Mouse (Mus musculus) kidney, postnatal 25 days (tissue): ENCODE data around the gene Ece1.

Source experiments
- DNase-seq, 2 experiments: peaks; one replicate each; pipeline ENCODE4 v3.0.0; 2021; ENCODE audit warnings: mixed read lengths in 2 of 2

Gene Ece1

GRCm38 (mm10) chr4:137887337-137887992 is 25.4 kb downstream of the Ece1 start:
- DNase-seq: no peak

- DNase-seq: no peak
These were observed 26.0 kb downstream of the Ece1 start for GRCm38 (mm10) chr4:137887993-137888388.

- peak; percentile 59 to 60 for DNase-seq
These were observed 28.6 kb downstream of the Ece1 start for GRCm38 (mm10) chr4:137890596-137890995.

GRCm38 (mm10) chr4:137891553-137892145 is 29.6 kb downstream of the Ece1 start:
- DNase-seq: no peak

- DNase-seq: no peak
These were observed 30.7 kb downstream of the Ece1 start for GRCm38 (mm10) chr4:137892713-137893242.

GRCm38 (mm10) chr4:137896612-137897297 is 34.7 kb downstream of the Ece1 start:
- DNase-seq: peak in 1 of 2 experiments; percentile 36

GRCm38 (mm10) chr4:137897298-137897612 is 35.2 kb downstream of the Ece1 start:
- peak; percentile 89 for DNase-seq

- no peak for DNase-seq
These were observed 36.5 kb downstream of the Ece1 start for GRCm38 (mm10) chr4:137898490-137898889.

- DNase-seq: no peak
These were observed 40.2 kb downstream of the Ece1 start for GRCm38 (mm10) chr4:137902268-137902667.

- no peak for DNase-seq
These were observed 40.8 kb downstream of the Ece1 start for GRCm38 (mm10) chr4:137902873-137903272.

GRCm38 (mm10) chr4:137904956-137905551 is 43.0 kb downstream of the Ece1 start:
- DNase-seq: no peak

GRCm38 (mm10) chr4:137907979-137908378 is 45.9 kb downstream of the Ece1 start:
- DNase-seq: peak in 1 of 2 experiments; percentile 51

- DNase-seq: no peak
These were observed 46.5 kb downstream of the Ece1 start for GRCm38 (mm10) chr4:137908489-137908888.

- DNase-seq: no peak
These were observed 46.9 kb downstream of the Ece1 start for GRCm38 (mm10) chr4:137908915-137909314.

- no peak for DNase-seq
These were observed 47.4 kb downstream of the Ece1 start for GRCm38 (mm10) chr4:137909471-137909870.

GRCm38 (mm10) chr4:137910382-137911009 is 48.5 kb downstream of the Ece1 start:
- peak in 1 of 2 experiments; percentile 58 for DNase-seq

GRCm38 (mm10) chr4:137911657-137912056 is 49.6 kb downstream of the Ece1 start:
- no peak for DNase-seq

- DNase-seq: peak; percentile 51 to 63
These were observed 50.8 kb downstream of the Ece1 start for GRCm38 (mm10) chr4:137912768-137913305.

GRCm38 (mm10) chr4:137913321-137914057 is 51.5 kb downstream of the Ece1 start:
- peak; percentile 77 to 89 for DNase-seq

- peak in 1 of 2 experiments; percentile 59 for DNase-seq
These were observed 55.6 kb downstream of the Ece1 start for GRCm38 (mm10) chr4:137917591-137917990.

GRCm38 (mm10) chr4:137918559-137918958 is 56.5 kb downstream of the Ece1 start:
- DNase-seq: no peak

GRCm38 (mm10) chr4:137919116-137919515 is 57.1 kb downstream of the Ece1 start:
- no peak for DNase-seq
